Mouse (Mus musculus): Measurements from ENCODE around the gene Sp3.
A peak's percentile ranks its signal among the peaks of the same experiment; 100 is the strongest.
"Not testable (repeated sequence)": the region's sequence is repeated elsewhere in the genome, so short reads cannot be mapped to it uniquely, and the experiment has no call there.

The Sp3 gene

DNA sequence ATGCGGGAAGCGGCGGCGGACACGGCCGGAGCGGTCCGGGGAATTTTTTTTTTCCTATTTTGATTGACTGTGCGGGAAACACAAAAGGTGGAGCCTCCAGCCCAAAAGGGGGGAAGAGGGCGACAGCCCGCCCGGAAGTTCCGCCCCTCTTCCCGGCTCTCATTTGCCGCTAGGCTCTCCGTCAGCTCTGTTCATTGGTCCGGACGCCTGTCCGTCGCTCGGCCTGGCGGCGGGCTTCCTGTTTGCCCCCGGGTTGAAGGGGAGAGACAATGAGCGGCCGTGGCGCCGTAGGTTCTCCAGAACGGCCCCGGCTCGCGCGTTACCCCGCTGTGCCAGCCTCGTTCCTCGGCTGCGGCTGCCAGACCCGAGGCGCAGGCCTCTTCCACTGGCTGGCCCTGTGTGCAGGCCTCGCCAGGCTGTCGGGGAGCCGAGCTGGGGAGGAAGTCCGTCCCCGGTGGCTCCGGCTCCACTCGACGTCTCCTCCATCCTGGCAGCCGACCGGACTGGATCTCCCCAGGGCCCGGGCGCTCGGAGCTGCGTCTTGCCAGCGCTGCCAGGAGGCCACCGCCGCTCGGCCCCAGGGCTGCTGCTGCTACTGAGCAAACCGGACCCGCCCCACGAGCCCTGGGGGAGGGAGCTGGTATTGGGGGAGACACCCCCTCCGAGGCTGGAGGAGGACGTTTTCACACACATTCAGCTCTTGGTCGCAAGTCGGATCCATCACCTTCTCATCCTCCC lies at the start of gene Sp3:
Gene Sp3, minus strand, starts transcription at position 110 of the 738 bp plus-strand sequence.
- peak; percentile 98 for DNase-seq

DNA sequence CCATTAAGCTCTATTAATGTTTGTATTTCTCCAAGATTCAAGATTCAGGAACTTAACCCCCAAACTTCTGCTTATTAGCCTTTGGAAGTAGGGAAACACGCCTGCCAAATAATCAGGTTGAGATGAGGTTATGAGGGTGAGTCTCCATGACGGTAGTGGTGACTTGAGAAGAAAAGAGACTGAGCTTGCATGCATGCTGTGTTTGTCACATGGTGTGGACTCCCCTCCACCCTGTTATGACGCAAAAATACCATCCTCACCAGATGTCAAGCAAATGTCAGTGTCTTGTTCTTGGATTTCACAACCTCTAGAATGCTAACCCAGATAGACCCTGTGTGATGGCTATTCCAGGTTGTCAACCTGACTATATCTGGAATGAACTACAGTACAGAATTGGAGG lies 49.6 kb upstream of the Sp3 start:
- DNase-seq = no peak

DNA sequence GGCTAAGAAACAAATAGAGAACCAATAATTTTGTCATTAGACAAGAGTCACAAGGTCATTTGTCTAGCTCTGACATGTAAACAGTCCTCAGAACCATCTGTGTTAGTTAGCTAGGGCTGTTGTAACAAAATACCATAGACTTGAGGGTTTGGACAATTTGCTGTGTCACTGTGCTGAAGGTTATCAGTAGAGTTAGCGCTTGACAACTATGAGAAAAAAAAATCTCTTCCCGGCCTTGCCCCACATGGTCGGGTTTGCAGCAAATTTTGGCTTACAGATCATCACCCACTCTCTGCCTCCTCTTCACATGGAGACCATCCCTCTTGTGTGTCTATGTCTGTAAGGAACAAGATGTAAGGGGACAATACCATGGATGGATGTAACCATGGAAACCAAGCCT lies 47.8 kb upstream of the Sp3 start:
- DNase-seq = no peak

DNA sequence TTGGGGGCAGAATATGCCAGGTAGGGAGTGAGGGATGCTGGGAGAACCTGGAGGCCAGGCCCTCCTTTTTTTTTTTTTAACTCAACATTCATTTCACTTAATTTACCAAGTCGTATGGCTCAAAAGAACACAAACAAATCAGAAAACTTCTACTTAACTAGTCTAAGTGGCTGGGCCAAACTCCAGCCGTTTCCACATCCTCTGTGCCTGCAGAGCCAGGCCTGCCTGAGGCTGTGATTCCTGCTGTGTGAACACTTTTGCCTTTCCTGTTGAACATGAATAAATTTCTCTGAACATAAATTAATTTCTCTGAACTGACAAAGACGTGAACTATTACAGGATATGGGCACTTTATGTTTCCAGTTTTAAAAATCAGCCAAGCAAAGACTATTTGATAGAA lies 46.9 kb upstream of the Sp3 start:
- DNase-seq = no peak

DNA sequence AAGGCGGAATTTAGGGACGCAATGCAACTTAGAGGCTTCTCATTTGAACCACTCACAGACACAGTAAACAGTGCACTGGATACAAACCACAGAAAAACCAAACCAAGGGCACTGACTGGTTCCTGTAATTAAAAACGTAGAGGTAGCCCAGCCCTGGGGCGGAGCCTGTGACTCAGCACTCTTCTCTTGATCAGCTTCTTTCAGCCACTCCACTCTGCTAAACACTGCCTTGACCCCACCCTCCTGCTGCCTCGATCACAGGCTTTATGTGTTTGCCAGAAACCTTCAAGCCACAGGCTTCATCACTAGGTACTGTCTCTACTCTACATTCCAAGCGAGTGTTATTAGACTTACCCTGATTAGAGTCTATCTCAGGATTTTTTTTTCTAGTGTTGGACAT lies 43.6 kb upstream of the Sp3 start:
- no peak for DNase-seq

GRCm38 (mm10) chr2:73021046-73021445 lies 40.8 kb upstream of the Sp3 start:
- no peak for DNase-seq

- DNase-seq = peak; percentile 79
Measured at GRCm38 (mm10) chr2:73019371-73020146, 39.3 kb upstream of the Sp3 start.

GRCm38 (mm10) chr2:73014063-73014462 lies 33.8 kb upstream of the Sp3 start:
- not testable (repeated sequence) for DNase-seq

DNA sequence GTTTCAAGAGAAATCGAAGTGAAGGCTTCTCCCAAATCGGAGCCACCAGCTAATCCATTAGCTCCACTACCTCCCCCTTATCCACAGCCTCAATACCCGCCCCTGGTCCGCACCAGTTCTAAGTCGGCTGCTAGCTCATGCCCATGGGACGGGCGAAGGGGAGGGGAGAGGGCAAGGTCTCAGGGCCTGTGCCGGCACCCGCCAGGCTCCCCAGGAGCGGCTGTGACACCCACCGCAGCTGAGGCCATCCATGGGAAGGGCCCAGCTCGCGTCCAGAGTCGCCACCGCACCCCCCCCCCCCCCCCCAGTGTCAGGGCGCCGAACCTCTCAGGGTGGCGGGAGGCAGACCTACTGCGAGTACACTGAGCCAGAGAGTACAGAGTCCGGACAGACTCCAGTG lies 32.4 kb upstream of the Sp3 start:
- no peak for DNase-seq

GRCm38 (mm10) chr2:73007472-73007871 lies 27.2 kb upstream of the Sp3 start:
- no peak for DNase-seq

DNA sequence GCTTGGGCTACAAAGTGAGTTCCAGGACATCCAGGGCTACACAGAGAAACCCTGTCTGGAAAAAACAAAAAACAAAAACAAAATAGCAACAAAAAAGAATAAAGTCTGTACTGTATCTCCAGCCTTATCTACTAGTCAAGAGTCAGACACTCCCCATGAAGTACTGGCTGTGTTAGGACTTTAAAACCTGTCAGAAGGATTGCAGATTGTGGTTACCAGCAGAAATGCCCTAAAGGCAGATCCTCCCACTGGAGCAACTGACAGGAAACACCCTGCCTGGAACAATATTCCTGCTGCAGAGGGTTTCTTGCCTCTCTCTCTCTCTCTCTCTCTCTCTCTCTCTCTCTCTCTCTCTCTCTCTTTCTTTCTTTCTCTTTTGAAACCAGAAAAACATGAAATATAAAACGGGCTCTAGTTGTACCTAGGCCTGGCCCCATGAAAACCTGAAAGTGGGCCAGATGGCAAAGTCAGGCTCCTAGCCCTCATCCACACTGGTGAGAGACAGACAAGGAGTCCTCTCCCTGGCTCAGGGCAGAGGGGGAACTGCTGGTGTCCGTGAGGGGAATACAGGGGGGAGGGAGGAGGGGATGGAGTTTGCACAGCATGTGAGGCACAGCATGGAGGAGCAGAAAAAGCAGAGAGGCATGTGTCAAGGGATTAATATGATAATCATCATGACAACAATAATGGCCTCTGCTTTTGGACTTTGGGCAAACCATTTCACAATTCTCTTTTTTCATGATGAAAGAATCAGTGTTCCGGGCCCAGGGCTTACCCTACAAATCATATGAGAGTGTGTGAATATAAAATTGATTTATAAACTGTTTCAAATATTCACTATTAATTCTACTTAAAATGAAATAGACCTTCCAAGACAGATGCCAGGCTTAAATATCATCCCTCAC lies 25.6 kb upstream of the Sp3 start:
- DNase-seq = no peak

DNA sequence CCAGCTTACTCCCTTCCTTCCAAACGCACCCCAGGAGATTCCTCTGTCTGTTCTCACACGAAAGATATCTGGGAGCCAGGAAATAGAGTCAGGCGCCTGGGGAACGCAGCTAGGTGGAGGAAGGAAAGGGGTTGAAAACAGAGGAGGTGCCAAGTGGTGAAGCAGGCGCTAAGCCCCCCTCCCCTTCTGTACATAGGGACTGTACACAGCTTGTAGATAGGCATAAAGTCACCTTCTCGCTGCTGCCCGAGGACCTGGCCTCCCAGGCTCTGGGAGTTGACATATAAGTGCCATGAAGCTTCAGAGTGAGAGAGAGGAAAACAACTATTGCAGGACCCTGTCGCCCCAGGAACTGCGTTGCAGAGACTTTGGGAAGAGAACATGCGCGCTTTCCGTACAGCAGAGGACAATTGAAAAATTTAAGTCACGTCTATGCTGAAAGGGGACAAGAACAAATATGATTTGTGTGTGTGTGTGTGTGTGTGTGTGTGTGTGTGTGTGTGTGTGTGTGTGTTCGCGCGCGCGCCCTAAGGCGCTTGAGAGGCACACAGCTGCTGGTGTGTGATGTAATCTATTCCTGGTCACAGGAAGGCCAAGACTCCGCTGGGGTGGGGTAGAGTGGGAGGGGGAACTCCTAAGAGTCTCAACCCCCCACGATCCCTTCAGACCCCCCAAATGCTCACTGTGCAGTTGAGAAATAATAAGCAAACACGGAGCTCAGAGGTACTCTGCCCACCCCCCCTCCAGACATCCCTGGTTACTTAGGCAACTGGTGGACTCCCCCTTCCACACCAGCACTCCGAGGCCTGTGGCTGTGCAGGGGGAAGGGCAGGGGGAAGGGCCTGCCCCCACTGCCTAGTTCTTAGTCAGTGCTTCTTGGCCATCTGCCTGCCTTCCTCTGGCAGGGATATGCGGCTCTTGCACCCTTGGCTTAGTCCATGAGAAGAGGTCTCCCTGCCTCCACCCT lies 23.8 kb upstream of the Sp3 start:
- peak; percentile 71 for DNase-seq

DNA sequence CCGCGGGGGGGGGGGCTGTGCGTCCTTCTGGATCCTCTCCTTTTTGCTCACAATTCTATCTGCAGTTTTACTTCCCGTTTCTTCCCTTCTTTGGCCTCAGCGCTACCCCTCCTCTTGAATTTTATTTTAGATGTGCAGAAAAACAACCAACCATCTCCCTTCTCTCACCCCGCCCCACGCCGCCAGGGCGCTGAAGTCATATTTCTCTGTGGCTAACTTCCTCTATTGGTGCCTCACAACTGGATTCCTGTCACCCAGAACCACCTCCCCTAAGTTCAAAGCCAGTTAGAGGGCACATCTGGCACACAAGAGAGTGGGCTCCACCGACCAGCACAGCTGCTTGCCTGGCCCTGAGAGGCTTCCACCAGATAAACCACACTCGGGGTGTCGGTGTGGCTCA lies 22.8 kb upstream of the Sp3 start:
- DNase-seq = no peak

DNA sequence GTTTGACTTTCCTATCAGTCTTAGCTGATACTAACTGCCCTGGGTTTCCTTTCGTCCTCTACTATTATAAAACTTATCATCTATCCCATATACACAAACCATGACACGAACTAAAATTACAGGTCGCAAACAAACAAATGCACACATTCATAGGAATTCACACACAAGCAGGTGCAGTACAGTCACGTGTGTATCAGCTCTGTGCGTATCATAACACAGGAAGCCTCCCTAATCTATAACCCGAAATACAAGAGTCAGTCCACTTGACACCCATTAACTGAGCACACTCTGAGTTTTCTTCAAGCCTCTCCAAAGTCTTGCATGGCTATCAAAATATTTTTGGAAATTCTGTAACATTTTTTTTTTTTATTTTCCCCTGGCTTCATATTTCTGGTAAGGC lies 22.2 kb upstream of the Sp3 start:
- DNase-seq = no peak

GRCm38 (mm10) chr2:73001994-73002393 lies 21.7 kb upstream of the Sp3 start:
- DNase-seq = no peak

GRCm38 (mm10) chr2:73000194-73000593 lies 19.9 kb upstream of the Sp3 start:
- DNase-seq = no peak

DNA sequence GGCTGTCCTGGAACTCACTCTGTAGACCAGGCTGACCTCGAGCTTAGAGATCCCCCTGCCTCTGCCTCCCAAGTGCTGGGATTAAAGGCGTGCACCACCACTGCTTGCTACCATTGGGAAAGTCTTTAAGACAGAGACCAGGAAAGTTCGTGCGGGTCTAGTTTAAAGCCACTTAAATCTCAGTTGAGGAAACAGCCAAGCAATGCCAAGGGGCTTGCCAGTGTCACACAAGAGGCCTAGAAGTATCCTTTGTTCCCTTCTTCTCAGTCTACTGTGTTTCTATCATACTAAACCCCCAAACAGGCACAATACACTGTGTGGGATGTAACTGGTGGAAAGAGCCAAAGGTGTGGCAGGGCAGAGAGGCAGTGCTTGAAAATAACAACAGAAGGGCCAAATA lies 17.3 kb upstream of the Sp3 start:
- DNase-seq = no peak

DNA sequence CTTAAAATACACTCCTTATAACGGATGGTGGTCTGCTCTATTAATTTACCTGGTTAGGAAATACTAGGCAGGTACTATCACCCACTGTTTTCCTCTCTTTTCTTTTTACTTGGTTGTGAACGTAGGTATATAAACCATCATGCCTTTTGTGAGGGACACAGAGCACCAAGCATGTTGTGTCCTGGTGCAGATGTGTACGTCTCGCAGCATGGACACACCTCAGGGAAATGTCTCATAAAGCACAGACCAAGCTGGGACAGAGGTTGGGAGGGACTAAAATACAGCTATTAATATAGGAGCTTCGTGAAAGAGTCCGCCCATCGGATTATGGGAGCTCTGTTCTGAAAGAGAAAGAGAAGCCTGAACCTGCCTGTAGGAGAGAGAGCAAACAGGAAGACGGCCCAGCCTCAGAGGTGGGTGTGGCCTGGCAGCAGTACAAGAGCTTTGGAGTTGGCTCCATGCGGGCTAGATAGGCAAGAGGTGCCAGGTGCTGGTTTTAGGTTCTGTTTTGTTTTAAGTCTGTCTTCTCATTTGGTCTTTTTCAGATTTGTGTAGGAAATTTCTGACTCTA lies 16.6 kb upstream of the Sp3 start:
- DNase-seq = no peak

DNA sequence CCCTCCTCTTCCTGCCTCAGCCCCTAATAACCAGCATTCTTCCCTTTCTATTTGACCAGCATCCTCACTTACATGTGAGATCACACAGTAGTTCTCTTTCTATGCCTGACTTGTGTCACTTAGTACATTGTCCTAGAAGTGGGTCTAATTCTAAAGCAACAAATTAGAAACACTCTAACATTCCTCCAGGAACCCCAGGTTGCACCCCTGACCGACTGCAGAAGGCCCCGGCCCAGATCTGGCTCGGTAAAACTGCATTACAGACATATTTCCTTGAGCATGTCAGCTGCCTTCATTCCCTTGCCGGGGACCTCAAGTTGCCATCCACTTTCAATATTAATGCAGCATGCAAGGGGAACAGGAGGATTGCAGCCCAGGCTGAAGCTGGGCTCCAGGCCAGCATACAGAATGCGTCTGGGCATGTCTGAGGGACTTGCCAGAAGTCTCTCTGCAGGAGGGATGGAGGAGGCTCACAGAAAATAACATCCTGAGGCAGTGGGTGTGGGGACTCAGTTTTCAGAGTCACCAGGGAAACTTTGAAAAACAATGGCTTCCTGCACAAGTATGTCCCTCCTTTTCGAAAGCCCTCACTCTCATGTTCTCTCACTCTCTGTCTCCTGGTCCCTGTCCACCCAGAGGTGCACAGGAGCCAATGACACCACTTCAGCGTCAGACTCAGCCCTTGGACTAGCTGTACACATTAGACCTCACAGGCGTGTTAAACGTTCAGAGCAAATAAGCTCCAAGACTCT lies 15.3 kb upstream of the Sp3 start:
- peak; percentile 80 for DNase-seq

- no peak for DNase-seq
Measured at GRCm38 (mm10) chr2:72994165-72994564, 13.9 kb upstream of the Sp3 start.

GRCm38 (mm10) chr2:72992497-72992896 lies 12.3 kb upstream of the Sp3 start:
- no peak for DNase-seq
